Mouse (Mus musculus): ENCODE measurements at regions not wholly inside any gene's neighbourhood (a gene's known extent, or its start where the extent isn't known, plus 50 kb on each side); places are given as distances from the start of the nearest gene placed in this dataset.

GRCm38 (mm10) chr13:93564902-93565301, 65.3 kb upstream of the Jmy start:
- DNase-seq: no peak

GRCm38 (mm10) chr13:93564091-93564490, 64.5 kb upstream of the Jmy start:
- DNase-seq: no peak

GRCm38 (mm10) chr13:93560282-93560681, 60.7 kb upstream of the Jmy start:
- DNase-seq: no peak

- no peak for DNase-seq
These were observed 59.0 kb upstream of the Jmy start for GRCm38 (mm10) chr13:93558603-93559002.

GRCm38 (mm10) chr13:93556119-93556518, 56.5 kb upstream of the Jmy start:
- DNase-seq: no peak

GRCm38 (mm10) chr13:93554901-93555300, 55.3 kb upstream of the Jmy start:
- no peak for DNase-seq

- DNase-seq: no peak
These were observed 54.3 kb upstream of the Jmy start for GRCm38 (mm10) chr13:93553932-93554331.

- no peak for DNase-seq
These were observed 53.7 kb upstream of the Jmy start for GRCm38 (mm10) chr13:93553271-93553670.

- DNase-seq: peak; percentile 14
These were observed 50.7 kb upstream of the Jmy start for GRCm38 (mm10) chr13:93550311-93550710.
